Mouse (Mus musculus) layer of hippocampus, adult 8-10 months (tissue): Measurements from ENCODE around the gene Enpp1. TPM values are rescaled to one million over a fixed set of nuclear protein-coding genes. Genes with fewer than 3 reads are reported as not detected.

Experiments
- DNase-seq, 2 experiments: peaks; one replicate each; pipeline ENCODE4 v3.0.0; 2022; ENCODE audit warnings: low spot score in 2 of 2
- total RNA-seq, 4 experiments: library from RNA; stranded (reverse); gene quantifications; 2 replicates each; pipeline ENCODE4 v1.2.4; 2022

Gene Enpp1
- total RNA-seq: 1 to 10 TPM; 3.7 to 5.7 (median 4.4) TPM

DNA sequence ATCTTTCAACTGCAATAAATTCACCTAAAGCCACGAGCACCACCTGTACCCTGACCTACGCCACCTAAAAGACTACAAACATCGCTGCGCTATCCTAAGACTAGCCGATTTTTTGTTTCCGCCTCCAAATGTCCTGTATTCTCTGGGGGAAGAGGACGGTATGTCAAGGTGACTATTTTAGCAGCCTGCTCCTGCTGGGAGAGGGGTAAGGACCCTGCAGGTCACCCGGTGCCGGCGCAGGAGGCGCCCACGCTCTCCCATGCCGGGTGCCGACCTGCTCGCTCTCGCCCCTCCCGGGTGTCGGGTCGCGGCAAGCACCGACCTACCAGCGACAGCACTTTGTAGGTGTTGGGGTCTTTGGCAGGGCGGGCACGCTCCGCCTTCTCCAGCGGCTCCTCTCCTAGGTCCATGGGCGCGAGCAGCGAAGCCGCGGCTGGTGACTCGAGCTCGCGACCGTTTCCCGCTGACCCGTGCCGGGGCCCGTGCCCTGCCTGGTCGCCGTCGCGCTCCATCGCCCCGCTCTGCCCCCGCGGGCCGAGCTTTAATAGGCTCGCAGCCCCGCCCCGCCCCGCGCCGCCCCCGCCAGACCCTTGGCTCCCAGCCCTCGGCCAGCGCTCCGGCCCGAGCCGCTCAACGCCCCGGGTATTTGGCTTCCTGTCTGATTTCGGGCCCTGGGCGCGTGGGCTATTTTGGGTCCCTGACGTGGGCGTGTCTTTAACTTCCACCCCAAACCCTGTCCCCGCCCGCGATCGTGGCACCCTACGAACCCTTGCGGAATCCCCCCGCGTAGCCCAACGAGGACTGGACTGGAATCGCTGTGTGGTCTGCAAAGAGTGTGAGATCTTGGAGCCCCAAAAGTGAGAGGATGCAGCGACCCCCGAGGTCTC, at the start of gene Enpp1:
Gene Enpp1, minus strand, starts transcription at position 680 of the 887 bp plus-strand sequence.
- no peak for DNase-seq

DNA sequence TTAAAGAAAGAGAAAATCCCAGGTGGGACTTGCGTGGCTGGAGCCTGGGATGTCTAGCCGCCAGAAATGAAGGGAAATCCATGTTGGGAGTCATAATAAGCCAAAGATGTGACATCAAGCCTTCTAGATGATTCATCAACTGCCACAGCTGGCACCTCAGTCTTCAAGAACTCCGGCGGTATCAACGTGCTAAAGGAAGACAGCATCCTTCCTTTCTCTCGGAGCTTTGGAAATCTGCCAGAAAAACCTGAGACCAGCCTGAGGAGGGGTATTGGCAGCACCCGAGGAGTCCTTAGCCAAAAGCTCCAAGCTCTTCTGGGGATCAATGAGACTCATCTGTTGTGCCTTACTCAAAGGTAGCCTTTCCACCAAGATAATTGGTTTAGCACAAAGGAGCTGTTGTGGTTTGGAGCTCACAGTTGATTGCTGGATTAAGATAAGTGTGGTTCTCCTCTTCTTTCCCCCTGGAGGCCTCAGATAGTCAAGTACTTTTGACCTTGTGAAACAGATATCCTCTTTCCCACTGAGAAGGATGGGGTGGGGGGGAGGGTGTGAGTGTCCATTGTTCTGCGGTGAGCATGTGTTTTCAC, 46.5 kb upstream of the Enpp1 start:
- DNase-seq: no peak

DNA sequence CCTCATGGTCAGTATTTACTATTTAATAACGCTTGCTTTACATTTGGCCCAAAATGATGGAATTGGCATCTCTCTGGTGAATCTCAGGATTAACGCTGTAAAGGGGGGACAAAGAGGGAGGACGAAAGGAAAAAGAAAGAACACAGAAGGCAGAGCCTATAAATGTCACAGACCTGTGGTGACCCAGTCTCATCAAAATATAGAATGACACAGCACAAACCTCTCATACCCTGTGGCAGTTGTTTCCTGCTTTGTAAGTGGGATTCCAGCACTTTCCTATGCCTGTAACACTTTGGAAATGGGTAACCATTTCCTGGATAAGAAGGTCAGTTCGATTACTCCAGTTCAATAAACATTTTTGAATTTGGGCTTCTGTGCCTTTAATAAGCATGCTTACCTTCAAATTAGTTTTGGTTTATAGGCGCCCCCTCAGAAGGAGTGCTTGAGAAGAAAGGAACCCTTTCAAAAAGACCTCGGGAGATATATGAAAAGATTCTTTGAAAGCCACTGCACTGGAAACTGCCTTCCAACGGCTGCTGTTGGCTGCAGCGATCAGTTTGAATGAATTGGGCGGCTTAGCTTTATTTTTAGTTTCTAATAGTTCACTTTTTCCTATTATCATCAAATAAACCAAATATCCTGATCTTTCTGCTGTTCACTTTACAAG, 43.0 kb upstream of the Enpp1 start:
- no peak for DNase-seq

DNA sequence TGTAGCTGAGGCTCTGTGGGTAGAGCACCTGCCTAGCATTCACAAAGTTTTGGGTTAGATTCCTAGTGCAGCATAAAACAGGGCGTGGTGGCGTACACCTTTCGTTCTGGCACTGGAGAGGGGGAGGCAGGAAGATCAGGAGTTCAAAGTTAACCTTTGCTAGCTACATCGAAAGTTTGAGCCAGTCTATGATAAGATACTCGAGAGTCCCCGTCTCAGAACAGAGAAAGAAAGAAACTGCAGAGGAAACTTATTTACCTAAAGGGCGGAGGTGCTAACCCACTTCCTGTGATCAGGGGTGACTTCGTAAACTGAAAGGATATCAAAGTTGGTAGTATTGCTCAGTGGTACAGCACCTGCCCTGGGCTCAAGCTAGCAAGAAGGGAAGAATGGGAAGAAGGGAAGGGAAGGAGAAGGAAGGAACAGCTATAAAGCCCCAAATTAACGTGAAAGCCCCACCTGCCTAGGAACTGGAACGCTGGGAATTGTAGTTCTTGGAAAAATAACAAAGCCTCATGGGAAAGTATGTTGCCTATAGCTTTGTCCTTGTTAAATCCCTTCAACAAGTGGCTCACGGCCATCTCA, 42.4 kb upstream of the Enpp1 start:
- no peak for DNase-seq

DNA sequence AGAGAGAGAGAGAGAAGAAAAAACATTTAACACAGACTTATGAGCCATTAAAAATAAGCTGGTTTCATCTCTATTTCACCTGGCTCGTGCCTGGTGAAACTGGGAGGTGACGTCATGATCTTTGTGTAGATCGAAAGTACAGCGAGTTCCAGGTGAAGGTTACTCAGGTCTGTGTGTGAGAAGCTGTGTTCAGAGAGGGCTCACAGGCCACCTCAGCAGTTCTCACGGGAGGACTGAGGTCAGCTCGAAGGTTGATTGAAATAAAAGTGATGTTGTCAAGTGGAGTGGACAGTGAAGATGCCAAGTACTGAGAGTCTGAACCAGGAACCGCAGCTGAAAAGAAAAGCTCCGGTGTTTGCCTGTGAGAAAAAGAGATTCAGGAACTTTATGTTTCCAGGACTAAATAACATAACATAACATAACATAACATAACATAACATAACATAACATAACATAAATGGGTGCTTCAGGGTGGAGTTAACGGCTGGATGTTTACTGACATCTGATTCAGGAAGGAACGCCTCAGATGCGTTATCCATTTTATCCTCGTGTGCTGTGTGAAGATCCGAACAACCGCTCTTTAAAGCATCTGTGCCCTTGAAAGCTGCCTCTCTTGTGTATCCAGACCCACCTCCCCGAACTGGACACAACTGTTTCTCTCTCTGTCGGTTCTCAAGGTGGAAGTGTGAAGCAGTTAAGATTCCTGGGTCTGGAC, 41.7 kb upstream of the Enpp1 start:
- DNase-seq: no peak

DNA sequence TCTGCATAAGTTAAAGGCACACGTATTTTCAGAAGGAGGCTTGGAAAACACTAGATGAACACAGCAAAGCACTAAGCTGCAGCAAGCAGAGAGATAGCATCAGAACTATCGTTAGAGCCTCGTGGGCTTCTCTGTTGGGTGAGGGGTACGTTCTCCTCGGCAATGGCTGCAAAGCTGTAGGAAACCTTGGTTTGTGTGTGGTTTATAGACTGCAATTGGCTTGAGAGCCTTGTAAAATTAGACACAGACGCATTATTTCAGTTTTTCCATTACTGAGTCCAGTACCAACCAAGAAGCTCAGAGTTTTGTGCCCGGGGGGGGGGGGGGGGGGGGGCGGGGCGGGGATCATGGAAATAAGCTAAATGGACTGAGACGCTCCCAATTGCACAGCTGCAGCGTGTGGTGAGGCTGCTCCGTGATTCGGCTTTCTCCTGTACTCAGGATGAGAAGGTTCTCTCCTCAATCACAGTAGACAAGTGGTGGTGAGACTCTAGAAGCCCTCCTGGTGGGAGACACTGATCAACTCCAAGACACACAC, 31.1 kb upstream of the Enpp1 start:
- no peak for DNase-seq

DNA sequence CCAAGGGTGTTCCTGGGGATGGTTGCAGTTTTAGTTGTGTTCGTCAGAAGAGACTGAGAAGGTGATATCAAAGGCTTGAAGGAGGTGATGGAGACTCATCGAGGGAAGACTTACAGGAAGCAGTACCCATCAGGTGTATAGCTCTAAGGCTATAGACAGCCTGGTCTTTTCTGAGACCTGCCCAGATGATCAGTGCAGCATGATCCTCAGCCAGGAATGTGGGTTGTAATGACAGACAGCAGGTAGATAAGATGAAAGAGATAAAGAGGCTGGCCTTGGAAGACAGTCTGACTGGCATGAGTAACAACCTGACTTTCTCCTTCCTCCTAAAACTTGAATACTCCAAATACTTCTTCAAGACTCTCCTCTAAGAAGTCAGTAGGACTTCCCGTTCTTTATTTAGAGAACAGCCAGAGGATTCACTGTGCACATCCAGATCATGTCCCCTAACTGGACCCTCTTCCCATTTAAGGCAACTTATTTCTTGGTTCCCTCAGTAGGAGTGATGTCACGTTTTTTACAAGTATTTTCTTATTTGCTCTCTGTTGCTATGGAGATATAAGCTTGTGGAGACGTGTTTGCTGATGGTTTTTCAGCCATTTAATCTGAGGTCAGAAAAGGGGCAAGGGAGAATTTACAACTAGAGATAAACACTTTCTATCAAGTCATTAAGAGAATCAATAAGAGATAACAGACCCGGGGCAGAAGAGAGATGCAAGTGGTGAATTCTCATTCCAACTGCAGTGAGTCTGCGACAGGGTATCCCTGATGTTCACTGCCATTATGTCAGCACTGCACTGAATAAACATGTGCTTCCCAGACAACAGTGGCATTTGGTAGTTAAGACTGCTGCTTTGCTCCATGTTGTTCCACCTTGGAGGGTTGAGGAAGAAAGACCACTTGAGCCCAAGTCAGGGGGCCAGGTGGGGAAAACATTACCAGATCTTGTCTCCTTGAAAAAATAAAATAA, 29.6 kb upstream of the Enpp1 start:
- no peak for DNase-seq

DNA sequence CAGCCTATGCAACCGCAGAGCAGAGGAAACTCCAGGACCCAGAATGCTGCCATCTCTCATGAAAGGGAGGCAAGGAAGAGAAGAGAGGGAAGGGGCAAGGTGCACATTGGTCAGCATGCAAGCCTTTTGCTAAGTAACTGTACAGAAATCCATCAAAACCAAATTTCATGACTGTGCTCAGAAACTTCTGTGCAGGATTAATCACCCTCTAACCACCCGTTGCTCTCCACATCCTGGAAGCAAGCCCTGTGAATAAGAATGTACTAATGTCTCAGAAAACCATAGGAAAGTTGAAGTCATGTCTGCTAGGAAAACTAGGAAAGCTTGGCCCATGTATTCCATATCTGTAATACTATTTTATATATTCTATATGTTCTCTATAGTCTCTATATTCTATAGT, 27.2 kb upstream of the Enpp1 start:
- DNase-seq: no peak

DNA sequence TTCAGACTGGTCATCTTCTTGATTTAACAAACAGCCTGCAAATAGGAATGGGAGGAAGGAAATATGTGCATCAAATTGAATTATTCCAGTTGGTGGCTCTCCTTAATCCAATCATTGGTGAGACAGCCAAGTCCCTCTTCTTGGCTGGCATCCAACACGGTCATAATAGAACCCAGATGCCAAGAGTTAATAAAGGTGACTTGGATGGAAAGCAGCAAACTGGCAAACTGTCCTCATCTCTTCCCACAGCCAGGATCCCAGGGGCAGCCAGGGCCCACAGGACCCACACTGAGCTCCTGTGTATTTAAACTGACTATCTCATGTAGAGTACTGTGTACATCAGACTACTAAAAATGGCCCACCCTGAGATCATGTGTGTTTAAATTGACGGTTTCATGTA, 26.5 kb upstream of the Enpp1 start:
- DNase-seq: no peak

DNA sequence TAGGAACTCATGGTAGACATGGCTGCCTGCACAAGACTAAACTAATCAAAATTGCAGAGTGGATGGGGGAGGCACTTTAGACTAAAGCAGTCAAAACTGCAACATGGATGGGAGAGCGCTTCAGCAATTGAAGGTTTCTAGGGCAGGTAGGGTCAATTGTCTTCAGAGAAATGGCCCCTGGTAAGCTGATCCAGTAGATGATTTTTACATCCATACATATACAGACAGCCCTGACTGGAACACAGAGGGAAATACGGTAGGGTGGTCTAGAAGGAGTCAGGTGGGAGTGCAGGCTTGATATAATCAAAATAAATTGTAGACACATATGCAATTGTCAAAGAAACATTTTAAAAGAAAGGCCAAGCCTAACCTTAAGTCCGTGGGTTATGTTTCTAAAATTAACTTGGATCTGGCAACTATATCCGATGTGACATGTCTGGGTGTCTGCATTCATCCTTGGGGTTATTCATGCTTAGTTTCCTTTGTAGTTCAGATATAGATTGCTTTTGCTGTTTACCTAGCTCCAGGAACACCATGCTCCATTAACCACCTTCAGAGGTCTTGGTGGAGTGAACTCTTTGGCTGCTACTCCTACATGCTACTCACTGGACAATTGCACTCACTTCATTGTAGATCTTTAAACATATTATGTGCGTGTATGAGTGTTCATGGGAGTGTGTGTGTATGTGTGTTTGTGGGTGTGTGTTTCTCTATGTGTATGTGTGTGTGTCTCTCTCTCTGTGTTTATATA, 23.2 kb upstream of the Enpp1 start:
- DNase-seq: no peak

DNA sequence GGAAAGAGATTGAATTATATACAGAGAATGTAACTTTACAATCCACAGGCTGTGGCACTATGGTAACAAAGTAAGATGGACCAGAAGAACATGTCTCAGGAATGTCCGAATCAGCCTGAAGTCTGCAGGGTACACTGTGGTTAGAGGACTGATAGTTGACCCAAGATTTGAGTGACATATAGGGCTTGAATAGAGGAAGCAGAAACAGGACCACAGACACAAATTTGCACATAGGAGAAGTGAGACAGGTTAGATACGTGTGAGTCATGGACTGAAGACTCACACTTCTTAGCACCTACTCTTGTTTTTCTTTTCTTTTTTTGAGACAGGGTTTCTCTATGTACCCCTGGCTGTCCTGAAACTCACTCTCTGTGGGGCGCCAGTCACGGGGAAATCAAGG, 15.5 kb upstream of the Enpp1 start:
- DNase-seq: no peak

DNA sequence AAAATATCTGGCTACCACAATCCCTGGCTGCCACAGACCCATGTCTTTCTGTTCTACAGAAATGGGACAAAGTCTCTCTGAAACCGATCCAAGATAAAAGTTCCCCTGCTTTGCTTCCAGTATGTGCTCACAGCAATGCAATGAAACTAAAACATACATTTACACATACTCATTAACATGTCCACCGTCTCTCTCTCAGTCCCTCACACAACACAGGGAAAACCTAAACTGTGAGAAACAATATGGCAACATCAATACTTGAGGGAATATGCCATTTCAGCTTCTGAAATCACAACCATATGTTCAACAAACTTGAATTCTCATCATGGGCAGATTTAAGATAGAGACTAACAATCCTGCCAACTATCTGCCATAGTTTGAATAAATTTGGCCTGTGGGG, 13.2 kb upstream of the Enpp1 start:
- no peak for DNase-seq

DNA sequence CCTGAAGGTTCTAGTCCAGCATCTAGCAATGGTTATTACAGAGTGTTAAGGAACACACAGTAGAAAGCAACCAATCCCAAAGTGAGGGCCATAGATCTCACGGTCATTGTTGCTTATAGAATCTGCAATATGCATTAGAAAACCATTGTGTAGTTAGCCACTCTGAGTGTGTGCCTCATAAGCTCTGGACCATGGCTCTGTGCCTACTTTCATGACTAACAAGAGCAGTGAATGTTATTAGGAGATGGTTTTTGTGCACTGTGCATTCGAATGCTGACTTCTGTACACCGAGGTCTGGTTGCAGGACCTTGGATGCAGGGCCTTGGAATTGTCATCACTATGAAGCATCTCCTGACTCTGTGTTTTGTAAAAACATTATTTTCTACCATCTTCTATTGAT, 9.9 kb upstream of the Enpp1 start:
- no peak for DNase-seq

DNA sequence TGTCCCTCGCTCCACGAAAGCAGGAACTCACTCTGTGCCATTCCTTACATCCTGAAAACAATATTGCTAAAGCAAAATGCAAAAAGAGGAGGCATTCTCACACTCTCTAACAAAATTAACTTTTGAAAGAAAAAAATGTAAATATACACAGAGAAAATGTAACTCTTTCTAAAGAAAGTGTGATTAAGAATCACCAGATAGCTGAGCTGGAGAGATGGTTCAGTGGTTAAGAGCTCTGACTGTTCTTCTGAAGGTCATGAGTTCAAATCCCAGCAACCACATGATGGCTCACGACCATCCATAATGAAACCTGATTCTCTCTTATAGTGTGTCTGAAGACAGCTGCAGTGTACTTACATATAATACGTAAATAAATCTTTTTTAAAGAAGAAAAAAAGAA, 7.4 kb upstream of the Enpp1 start:
- DNase-seq: no peak

DNA sequence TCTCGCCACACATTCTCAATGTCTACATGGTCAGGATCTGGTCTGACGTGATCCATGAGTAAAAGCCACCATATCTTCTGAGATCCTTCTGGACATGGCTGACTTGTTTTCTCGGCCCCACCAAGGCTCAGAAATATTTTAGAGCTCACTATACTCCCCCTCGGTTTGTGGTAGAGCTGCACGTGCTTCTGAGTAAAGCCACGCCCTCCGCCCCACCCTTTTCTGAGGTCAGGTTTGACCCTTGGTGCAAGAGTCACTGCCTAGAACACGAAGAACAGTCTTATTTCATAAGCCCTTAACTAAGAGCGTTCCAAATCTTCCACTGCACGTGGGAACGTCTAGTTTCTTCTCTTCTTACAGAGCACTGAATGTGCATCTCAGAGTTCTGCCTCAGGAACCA, 6.8 kb upstream of the Enpp1 start:
- DNase-seq: no peak

DNA sequence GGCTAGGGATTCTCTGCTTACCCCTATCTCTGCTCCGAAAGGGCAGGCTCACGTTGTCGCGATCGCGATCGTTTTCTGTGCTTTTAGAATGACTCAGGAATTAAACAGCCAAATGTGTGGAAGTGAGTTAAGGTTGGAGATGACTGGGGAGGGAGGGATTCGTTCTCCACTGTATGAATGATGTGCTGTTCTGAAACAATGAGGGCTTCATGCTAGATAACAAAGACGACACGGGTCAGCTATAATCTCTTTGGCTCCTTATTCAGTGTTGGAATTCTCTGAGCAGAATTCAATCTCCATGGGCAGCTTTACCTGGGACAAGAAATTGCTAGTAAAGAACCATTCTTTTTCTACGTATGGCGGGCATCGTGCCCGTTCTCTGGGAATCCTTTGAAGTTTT, 6.1 kb upstream of the Enpp1 start:
- DNase-seq: no peak

DNA sequence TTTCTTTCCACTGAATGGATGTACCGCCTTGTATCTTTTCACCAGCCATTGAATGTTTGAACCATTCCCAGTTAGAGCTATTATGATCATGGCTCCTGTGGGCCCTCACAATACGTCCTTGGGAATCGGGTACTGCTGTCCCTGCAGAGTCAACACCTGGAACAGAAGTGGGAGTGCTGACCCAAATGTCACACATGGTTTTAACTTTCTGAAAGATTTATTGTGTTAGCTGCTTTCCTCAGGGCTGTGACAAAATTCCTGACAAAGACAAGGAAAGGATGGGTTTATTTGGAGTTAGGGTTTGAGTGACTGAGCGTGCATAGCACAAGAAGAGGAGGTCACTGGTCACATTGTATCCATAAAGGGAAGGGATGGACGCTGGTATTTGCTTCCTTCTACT, 4.3 kb upstream of the Enpp1 start:
- DNase-seq: no peak

DNA sequence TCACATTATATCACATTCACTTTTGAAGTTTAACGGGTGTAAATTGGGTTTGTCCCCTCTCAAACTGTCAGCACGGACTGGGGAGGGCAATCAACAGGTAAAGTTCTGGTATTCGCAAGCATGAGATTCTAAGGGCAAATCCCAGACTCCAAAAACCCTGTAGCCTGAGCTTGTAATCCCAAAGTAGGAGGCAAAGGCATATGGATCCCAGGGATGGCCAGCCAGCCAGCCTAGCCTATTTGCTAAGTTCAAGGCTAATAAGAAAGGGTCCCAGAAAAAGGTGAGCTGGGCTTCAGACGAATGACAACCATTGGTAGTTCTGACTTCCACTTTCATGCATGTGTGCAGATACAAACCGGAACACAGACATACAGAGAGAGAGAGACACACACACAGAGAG, 942 bp upstream of the Enpp1 start:
- DNase-seq: no peak

DNA sequence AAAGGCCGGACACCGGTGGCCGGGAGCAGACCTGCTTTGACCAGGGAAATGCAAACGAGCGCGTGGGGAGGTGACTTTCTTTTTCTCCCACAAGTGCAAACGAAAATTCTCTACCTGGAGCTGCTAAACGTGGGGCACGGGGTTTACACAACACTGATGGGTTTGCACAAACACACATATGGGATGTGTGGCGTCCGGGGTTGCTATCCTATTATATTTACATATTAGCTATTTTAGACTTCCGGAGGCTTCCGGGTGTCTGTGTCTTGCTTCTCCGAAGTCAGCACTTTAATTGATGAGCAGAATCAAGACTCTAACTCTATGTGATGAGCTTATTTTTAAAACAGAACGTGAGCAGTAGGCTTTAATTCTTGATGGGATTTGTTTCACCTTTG, 405 bp upstream of the Enpp1 start:
- no peak for DNase-seq
